Mouse (Mus musculus) kidney, postnatal 10 days (tissue): Measurements from ENCODE around the gene Gnl3l.

Experiments
- DNase-seq: peaks from one replicate; pipeline ENCODE4 v3.0.0; 2021; ENCODE audit warnings: mixed read lengths

The Gnl3l gene

GRCm38 (mm10) chrX:151016938-151017877, at the start of gene Gnl3l:
Gene Gnl3l (minus strand): TSS chrX:151017322.
- peak; percentile 93 for DNase-seq

DNA sequence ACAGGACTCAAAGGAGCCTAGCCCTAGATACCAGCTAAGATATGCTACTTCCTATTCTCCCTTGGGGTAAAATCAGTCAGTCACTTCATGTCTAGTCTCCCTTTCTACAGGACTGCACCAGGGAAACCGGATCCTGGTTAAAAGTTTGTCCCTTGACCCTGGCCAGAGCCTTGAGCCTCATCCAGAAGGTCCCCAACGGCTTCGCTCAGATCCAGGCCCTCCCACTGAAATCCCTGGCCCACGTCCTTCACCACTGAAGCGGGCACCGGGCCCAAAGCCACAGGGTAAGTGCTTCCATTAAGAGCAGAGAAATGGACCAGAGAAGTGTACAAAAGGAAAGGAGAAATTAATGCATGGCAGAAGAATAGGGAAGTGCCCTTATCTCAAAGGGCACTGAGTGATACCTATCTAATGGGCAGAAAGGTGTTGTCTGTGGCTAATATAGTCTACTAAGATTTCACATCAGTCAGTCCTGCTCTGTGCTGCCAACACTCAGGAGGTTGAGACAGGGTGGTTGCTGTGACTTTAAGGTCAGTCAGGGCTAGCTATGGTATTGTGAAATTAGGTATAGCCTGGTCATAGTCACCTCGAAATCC, 49.0 kb upstream of the Gnl3l start:
- DNase-seq, result no peak

DNA sequence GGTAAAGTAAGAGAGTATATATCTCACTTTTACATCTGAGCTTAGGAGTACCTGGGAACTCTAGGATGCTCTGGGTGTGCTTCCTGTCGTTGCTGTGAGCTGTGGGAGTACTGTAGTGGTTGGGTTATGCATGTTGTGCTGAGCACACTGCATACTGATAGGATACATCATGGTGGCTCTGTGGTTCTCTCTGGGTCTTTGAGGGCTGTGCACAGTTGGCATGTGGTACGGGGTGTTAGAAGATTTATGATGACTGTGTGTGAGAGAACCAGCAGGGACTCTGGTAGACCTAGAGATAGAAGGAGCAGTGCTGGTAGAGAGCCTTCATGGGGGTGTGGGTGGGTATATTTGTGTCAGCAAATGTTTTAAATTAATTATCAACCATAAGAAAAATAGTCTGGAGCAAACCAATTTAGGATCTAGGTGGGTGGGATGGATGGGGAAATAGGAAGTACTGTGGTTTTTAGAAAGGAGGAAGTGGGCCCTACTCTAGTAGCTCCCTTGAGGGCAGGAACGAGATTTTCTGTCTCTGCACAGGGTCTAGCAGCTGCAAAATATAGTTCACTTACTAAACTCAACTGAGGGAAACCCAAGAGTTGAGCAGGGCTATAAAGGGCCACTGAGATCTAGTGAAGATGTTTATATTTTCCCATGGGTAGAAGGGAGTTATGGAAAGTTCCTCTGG, 44.6 kb upstream of the Gnl3l start:
- DNase-seq, result no peak

DNA sequence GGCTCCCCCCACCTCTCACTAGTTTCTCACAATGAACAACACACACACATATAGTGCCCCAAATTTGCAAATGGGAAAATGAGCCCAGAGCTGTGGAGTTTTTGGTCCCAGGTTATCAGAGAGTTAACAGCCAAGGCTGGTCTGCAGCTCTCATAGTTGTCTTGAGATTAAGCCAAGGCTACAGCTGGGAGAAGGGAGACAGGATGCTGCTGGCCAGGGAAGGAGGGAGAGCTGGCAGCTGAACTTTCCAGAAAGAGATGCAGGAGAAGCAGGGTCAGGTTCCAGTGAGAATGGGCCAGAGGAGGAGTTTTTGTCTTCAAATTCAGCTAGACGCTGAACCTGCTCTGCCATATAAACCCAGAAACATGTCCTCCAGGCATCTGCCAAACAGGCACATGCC, 42.2 kb upstream of the Gnl3l start:
- peak; percentile 30 for DNase-seq

DNA sequence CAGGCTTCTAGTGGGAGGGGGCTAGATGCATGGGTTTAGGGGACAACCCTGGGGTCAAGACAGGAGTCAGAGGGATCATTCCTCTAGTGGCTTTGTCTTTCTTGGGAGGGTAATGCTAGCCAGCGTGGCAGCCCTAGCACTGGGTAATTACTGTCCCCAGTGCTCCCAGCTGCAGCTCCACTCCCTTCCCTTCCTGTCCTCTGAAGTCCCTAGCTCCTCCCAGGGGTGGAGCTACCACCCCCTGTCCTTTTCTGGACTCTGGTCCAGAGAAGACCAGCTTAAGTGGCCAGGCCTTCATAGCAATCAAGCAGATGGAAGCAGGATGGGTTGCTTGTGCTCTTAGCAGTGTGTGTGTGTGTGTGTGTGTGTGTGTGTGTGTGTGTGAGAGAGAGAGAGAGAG, 38.4 kb upstream of the Gnl3l start:
- DNase-seq, result peak; percentile 71

DNA sequence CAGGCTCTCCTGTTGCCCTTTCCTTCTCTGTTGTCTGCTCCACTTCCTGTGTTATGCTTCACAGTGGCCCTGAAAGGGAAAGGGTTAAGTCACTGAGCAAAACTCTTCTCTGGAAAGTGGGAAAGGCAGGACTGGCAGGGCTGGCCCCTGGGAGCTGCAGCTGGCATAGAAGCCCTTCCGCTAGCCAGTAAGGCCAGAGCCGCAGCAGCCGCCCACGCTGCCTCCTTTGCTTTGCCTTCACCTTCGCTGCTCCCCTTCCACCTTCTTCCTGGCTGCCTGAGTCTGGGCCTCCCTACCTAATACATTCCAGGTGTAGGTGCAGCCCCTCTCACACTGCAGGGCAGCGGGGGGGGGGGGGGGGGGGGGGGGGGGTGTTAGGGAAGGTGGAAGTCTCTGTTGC, 37.4 kb upstream of the Gnl3l start:
- peak; percentile 21 for DNase-seq

DNA sequence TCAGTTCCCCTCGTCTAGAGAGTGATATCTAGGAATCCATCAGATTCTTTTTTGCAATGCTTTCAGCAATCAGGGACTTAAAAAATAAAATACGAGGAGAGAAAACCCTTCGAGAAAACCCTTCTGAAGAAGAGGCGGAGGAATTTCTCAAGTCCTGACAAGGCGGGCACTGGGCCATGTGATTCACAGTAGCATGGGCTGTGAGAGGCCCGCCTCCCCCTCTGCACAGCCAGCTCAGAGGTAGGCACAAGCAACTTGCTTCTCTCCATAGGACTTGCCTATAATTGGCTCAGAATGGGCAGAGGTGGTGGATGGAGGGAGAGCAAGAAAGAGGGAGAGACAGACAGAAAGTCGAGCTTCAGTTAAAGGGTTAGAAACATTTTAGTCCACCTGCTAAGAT, 33.2 kb upstream of the Gnl3l start:
- DNase-seq, result peak; percentile 23

DNA sequence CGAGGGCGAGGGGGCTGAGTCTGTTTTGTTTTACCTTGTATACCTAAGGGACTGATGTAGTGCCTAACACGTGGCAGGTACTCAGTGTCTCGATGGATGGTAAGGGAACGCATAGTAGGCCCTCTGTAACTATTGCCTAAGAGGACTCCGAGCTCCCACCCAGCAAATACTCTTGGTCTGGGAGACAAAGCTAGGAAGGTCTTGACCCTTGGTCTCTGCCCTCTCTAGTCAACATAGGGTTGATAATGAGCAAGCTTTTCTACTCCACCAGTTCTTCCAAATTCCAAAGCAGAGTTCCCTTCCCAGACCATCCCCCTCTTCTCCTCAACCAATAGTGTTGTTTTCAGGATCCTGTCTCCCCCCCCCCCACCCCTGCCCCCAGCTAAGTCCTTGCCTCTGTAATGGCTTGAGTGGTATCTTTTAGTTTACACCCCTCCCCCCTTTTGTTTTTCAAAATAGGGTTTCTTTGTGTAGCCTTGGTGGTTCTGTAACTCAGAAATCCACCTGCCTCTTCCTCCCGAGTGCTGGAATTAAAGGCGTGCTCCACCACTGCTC, 32.6 kb upstream of the Gnl3l start:
- DNase-seq, result no peak

- DNase-seq, result peak; percentile 59
These were observed 30.4 kb upstream of the Gnl3l start for GRCm38 (mm10) chrX:151047431-151048058.

- DNase-seq, result peak; percentile 94
These were observed 29.8 kb upstream of the Gnl3l start for GRCm38 (mm10) chrX:151046777-151047430.

GRCm38 (mm10) chrX:151046321-151046720, 29.2 kb upstream of the Gnl3l start:
- peak; percentile 29 for DNase-seq

DNA sequence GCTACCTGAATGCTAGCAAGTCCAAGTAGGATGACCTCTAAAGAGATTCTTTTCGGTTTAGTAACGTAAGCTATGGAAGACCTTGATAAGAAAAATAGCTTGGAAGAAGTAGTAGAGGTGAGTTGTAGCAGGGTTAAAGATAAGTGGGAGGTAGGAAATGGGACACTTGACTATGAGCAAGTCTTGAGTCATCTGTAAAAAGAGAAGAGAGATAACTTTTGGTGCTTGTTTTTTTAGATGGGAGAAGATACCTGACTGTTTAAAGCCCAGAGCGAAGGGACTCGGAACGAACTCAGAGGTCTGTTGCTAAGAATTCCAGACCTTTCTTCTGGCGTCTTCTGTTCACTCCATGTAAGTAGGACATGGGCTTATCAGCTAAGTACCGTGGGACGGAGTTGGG, 28.7 kb upstream of the Gnl3l start, which contains the start of gene Fgd1:
Gene Fgd1 (plus strand): TSS at position 301 of the 400 bp plus-strand sequence.
- DNase-seq, result no peak

- no peak for DNase-seq
These were observed 24.1 kb upstream of the Gnl3l start for GRCm38 (mm10) chrX:151041223-151041622.

DNA sequence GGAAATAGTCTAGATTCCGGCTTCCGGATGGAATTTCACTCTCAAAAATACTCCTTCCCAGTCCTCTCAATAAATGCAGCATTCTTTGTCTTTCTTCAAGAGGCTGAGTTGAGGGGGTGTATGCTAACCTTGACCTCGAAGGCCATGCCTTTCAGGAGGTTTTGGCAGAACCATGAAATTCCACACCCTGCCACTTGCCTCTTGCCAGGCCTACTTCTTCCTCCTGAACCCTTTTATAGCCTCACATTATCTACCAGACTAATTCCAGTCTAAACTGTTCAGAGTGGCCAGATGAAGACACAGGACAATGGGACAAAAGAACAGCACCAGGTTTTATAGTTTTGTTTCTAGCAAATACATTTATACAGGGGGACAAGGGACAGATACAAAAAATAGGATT, 14.3 kb upstream of the Gnl3l start:
- DNase-seq, result no peak

DNA sequence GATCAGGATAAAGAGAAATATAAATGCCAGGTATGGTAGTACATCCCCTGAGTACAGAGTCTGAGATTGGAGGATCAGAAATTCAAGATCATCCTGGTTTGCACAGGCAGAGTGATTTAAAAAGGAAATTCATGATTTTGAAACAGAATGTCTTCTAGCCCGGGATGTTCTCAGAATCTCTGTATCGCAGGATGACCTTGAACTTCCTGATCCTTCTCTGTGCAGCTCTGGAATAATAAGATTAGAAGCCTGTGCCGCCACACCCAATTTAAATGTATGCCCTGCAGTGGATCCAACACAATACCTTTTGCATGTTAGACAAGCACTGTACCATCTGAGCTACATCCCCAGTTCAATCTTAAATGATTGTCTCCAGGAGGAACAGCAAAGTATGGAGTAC, 1.7 kb upstream of the Gnl3l start:
- DNase-seq, result no peak

- no peak for DNase-seq
These were observed 775 bp upstream of the Gnl3l start for GRCm38 (mm10) chrX:151017897-151018296.

GRCm38 (mm10) chrX:150996775-150997174, 20.3 kb downstream of the Gnl3l start:
- DNase-seq, result no peak

GRCm38 (mm10) chrX:150981621-150982020, 35.5 kb downstream of the Gnl3l start:
- DNase-seq, result no peak

- no peak for DNase-seq
These were observed 41.7 kb downstream of the Gnl3l start for GRCm38 (mm10) chrX:150975424-150975823.

DNA sequence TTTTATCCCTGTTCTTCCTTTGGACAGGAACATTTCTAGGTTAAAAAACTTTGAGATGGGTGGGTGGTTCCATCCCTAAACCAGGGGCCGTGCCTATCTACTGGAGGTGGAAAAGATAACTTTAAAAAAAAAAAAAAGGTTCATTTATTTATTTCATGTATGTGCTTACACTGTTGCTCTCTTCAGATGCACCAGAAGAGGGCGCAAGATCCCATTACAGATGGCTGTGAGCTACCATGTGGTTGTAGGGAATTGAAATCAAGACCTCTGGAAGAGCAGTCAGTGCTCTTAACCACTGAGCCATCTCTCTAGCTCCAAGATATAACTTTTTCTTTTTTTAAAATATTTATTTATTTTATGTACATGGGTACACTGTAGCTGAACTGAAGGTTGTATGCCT, 54.1 kb downstream of the Gnl3l start:
- peak; percentile 6 for DNase-seq

DNA sequence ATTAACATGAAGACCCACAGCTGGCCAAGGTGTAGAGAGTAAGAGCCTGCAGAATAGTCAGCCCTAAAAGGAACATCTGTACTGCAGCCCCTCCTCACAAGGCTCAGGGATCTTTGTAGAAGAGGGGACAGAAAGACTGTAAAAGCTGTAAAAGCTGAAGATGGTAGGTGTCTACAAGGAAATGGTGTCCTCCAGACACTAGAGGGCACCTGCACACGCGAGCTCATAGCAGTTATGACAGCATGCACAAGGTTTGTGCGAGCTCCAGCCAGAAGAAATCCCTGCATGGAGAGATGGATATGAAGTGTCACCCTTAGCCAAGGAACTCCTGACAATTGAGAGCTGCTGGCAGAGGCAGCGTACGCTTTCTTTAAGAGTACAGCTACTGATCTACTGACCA, 56.4 kb downstream of the Gnl3l start:
- no peak for DNase-seq
